Mouse (Mus musculus) A20 (cell line): Measurements from ENCODE around the gene Gabbr2.
A peak's percentile ranks its signal among the peaks of the same experiment; 100 is the strongest.

Source experiments
- DNase-seq: peaks from one replicate; pipeline ENCODE4 v3.0.0-alpha.2; 2011; ENCODE audit warnings: low read depth, low spot score

Gabbr2 gene

GRCm38 (mm10) chr4:46867779-46868178, 123.9 kb downstream of the Gabbr2 start:
- DNase-seq = no peak

GRCm38 (mm10) chr4:46866070-46866469, 125.6 kb downstream of the Gabbr2 start:
- DNase-seq = no peak

DNA sequence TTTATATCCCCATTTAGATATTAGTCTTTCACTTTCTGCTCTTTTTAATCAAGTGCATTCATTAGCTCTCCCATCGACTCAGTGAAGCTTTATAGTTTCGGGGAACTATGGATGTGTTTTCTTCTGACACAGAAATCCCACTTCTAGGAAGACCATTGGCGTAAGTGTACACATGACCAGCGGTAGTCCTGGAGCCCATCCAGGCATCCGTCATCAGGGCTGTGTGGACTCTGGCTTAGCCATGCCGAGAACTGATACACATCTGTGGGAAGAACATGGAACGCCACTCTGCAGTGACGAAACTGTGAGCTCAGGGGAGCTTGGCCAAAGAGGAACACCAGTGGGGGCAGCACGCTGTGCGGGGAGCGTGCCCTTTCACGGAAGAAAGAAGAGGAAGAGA, 128.0 kb downstream of the Gabbr2 start:
- no peak for DNase-seq

DNA sequence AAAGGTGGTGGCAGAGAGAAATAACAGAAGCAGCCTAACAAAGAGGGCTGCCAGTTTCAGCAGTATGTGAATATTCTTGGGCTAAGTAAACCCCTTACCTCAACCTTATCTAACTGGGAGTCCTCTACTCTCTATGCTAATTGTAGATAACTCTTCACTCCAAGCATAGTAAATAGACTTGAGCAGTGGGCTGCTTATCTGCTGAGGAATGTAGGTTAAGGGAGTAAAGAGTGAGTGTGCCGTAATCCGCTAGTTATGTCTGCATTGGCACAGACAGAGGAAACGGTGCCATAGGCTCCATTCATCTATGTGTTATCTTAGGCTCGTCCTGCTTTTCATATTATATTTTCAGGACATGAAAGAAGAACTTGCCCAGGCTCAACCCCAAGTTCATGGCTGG, 129.0 kb downstream of the Gabbr2 start:
- DNase-seq = no peak

- DNase-seq = no peak
These were observed 131.1 kb downstream of the Gabbr2 start for GRCm38 (mm10) chr4:46860586-46860985.

DNA sequence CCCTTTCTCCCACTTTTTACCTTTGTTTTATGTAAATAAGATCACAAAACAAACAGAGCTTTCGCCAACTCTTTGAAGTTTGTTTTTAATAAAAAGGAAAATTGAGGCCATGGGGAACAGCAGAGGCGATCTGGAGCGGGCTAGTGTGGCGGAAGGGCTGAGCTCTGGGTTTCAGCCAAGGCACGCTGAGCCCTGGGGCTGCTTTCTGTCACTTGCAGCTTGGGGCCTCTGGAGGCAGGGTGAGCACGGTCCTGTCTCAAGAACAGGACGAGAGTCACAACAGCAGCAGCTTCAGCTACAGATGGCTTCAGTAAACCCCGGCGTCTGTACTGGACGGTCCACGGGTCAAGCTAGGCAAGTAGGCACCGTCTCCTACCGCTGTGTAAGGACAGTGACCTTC, 132.8 kb downstream of the Gabbr2 start:
- DNase-seq = peak; percentile 5

GRCm38 (mm10) chr4:46856145-46856544, 135.5 kb downstream of the Gabbr2 start:
- DNase-seq = no peak

DNA sequence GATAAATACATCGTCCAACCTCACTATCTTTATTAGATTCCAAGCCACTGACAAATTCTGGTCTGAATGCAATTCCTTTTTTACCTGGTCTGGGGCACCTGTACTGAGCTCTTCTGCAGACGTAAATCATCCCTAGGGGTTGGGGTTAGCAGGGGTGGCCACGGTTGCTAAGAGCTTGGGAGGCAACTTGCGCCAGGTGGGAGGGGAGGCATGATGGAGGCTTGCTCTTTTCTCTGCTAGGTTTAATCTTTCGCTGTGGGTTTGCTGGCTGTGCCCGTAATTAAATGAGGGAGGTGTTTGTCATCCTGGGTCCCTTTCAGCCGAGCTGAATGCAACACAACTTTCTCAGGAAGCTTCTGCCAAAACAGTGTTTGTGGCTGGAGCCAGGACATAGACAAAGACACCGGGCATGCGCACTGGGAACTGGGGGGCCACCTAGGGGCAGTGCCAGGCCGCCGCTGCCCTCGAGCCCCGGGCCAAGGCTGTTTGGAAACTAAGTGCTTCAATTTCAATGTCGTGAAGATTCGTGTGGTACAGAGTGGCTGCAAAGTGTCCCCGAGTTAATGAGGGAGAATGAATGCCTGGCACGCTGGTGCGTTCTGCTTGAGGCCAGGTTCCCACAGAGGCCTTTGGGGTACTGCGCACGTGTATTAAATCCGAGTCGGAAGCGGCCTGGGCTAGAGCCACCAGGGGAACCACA, 136.8 kb downstream of the Gabbr2 start:
- DNase-seq = no peak

GRCm38 (mm10) chr4:46853852-46854460, 137.7 kb downstream of the Gabbr2 start:
- no peak for DNase-seq

- DNase-seq = no peak
These were observed 143.9 kb downstream of the Gabbr2 start for GRCm38 (mm10) chr4:46847745-46848144.

DNA sequence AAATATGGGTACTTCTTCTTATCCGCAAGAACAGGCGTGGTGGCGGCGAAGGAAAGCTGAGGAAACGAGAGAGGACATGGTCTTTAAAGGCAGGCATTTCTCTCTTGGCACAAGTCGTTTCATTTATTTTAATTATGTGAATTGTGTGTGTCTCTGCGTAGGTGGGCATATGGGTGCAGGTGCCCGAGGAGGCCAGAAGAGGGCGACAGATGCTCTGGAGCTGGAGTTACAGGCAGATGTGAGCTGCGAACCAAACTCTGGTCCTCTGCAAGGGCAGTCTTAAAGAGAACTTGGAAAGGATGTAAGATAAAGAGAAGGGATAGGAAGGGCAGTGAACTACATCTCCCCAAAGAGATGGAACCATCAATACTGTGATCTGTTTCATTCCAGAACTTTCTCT, 145.3 kb downstream of the Gabbr2 start:
- no peak for DNase-seq

- no peak for DNase-seq
These were observed 146.6 kb downstream of the Gabbr2 start for GRCm38 (mm10) chr4:46844982-46845643.

GRCm38 (mm10) chr4:46844567-46844966, 147.1 kb downstream of the Gabbr2 start:
- DNase-seq = no peak

DNA sequence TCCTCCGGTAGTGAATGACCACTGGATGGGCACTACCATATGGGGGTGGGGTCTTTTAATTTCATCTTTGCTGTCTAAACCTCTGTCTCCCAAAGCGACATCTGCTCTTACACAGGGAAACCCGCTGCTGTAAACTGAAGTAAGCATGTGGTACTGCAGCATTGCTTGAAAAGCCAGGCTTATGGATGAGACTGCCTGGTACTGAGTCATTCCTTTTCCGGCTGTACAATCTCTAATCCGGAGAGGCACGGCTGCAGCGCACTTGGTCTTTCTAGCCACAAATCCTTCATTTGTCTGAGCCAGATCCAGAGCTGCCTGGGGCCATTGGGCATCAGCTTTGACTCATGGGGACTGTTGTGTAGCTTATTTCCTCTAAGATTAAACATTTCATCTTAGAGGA, 149.1 kb downstream of the Gabbr2 start:
- no peak for DNase-seq

GRCm38 (mm10) chr4:46840146-46840545, 151.5 kb downstream of the Gabbr2 start:
- DNase-seq = no peak

- no peak for DNase-seq
These were observed 154.3 kb downstream of the Gabbr2 start for GRCm38 (mm10) chr4:46837362-46837761.

DNA sequence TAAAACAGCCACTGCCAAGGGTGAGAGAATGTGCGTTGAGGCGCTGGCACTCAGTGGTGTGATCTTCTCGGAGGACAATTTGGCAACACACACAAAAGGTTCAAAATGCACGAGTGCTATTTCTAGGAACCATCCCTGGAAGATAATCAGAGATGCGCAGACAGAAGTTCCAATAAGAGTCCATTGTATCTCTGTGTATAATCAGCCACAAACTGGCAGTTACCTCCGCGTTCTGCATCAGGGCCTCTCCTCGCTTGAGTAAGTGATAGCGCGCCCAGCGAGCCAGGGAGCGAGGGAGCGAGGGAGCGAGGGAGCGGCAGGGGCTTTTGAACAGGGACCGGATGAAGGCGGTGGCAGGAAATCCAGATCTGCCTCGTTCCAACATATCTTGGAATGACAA, 155.6 kb downstream of the Gabbr2 start:
- DNase-seq = no peak

- no peak for DNase-seq
These were observed 156.6 kb downstream of the Gabbr2 start for GRCm38 (mm10) chr4:46835064-46835463.

- DNase-seq = peak; percentile 50
These were observed 158.7 kb downstream of the Gabbr2 start for GRCm38 (mm10) chr4:46832834-46833544.

- DNase-seq = no peak
These were observed 162.0 kb downstream of the Gabbr2 start for GRCm38 (mm10) chr4:46829656-46830055.

DNA sequence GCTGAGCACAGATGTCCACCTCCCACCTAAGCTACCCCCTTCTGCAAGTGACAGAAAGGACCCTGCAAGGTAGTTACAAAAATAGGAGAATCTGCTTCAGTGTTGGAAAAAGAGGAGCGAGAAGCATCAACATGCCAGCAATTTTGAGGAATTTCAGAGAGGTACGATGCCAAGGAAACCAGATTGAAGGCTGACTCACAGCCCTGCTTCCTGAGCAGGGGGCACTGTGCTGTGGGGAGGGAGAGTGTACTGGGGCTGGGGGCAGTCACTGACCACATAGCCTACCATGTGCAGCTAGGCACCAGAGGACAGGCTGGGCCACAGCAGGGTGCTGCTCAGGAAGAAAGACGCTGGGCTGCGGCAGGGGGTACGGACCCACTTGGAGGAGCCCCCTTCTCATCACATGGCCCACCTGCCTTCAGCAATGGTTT, 163.5 kb downstream of the Gabbr2 start:
- DNase-seq = no peak

DNA sequence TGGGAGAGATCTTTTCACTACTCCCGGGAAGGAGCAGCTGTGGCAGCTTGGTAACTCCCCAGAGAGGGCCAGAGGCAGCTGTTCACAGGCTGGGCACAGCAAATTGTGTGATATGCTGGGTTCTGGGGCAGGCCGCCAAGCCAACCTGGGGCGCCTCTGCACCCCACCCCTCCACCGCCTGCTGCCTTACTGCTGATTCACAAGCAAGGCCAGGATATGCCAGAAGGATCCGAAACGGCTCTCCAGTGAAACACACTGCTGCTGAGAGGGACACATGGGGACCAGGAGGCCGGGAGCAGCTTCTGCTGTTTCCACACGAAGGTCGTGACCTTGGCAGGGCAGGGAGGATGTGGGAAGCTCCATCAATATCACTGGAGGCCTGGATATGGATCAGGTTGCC, 164.2 kb downstream of the Gabbr2 start:
- DNase-seq = no peak
